Mouse (Mus musculus): Measurements from ENCODE around the gene Itgb2l. TPM values are rescaled to one million over a fixed set of nuclear protein-coding genes. Genes with fewer than 3 reads are reported as not detected.

The Itgb2l gene
- polyA plus RNA-seq (2017; shearing (Covaris generic)) = not detected

GRCm38 (mm10) chr16:96443468-96443867, at the start of gene Itgb2l:
Itgb2l (minus strand) TSS chr16:96443619.

GRCm38 (mm10) chr16:96467445-96467844, 24.0 kb upstream of the Itgb2l start, which contains the start of gene Pcp4:
Pcp4 (plus strand) TSS chr16:96467606.

Other genes starting within 250 kb of the Itgb2l start
- not detected for gene Sh3bgr, start 243.2 kb downstream of the Itgb2l start, polyA plus RNA-seq (2017; shearing (Covaris generic))
- gene B3galt5, start 207.8 kb downstream of the Itgb2l start, polyA plus RNA-seq (2017; shearing (Covaris generic)) = 1.4 TPM
- not detected for gene Pcp4, start 24.0 kb upstream of the Itgb2l start, polyA plus RNA-seq (2017; shearing (Covaris generic))

All from activated CD4-positive, CD25-positive, alpha-beta regulatory T cell, adult 9 weeks (primary cell).